Mouse (Mus musculus): ENCODE data around the gene Avl9.

DNA sequence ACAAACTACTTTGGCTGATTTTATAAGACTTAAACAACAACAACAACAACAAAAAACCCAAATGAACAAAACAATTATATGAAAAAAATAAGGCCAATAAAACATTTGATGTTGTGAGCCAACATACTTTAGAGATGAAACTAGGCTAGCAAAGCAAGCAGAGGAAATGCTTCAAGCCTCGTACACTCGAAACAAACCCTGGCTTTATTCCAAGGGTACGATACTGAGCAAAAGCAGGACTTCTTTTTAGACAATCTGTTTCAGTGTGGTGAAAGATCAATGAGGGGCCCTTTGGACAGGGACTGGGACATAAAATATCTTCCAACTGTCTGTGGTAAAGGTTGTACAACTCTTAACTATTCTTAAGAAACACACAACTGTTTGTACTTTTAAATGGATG is 61.1 kb downstream of the Avl9 start:
- no peak for TF ChIP-seq CTCF (IDR thresholded peaks at IDR 0.05; ENCODE audit: borderline replicate concordance, insufficient read depth, low read depth, low read length)
- TF ChIP-seq POLR2A (IDR thresholded peaks at IDR 0.05; ENCODE audit: borderline replicate concordance, insufficient read depth, low read length), result no peak
